Mouse (Mus musculus) induced T-regulatory cell, adult 2 months (primary cell): ENCODE results near the gene Tpst1.

ENCODE experiments used
- DNase-seq: peaks from one replicate; pipeline ENCODE4 v3.0.0-alpha.2; 2012; ENCODE audit warnings: low read depth

Gene Tpst1

DNA sequence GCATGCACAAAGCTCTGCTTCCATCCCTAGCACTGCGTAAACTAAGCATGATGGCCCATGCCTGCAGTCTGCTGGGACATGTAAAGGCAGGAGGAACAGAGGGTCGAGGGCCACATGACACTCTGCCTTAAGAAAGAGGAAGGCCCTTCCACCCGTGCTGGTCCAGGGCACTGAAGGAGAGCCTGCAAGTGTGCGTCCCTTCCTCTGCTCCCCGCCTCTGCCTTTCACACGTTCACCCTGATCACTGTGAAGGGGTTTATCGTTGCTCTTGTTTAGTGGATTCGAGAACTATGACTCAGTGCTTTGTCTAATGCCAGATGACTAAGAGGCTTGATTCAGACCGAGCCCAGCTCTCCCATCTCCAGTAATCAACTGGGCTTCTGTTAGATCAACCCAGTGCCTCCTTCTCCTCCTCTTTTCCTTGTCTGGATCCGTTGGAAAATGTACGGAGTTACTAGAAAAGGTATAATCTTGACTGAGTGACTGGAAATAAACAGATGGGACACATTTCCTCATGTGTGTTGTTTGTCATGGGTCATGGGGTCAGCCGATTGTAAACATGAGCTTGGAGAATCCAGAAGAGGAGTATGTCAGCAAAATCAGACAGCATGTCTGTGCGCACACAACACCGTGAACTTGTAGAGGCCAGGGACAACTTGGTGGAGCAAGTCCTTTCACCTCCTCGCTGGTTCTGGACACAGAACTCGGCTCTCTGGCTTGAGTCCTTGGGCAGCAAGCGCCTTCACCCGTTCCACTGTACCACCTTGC is 16.7 kb downstream of the Tpst1 start:
- DNase-seq = no peak

DNA sequence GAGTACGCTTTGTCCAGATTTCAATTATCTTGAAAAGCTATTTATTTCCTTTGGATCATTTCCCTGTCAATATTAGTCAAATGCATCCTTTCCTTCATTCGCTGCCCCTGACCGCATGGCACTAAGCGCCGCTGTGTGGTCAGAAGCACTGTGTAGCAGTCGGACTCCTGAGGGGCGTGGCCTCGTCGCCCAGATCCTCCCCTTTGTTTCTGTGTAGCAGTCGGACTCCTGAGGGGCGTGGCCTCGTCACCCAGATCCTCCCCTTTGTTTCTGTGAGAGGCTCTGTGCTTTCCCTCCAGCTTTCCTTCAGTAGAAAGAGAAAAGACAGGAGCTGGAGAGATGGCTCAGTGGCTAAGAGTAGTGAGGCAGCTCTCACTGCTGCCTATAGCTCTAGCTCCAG is 23.6 kb downstream of the Tpst1 start:
- no peak for DNase-seq

DNA sequence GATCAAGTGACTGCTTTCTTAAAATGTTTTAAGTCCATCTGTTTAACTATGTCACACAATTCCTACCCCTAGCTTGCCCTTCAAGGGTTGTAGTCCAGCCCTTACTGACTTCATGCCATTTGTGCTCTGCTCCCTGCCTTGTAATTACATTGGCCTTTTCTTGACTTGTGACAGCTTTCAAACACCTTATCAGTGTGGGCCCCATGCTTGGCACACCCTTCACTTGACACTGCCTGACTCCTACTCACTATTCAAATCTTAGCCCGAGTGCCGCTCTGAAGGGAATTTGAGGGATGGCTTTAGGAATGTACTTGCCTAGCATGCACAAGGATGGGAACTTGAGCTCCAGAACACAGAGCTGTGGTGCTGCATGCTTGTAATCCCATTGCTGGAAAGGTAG is 24.7 kb downstream of the Tpst1 start:
- DNase-seq = no peak

DNA sequence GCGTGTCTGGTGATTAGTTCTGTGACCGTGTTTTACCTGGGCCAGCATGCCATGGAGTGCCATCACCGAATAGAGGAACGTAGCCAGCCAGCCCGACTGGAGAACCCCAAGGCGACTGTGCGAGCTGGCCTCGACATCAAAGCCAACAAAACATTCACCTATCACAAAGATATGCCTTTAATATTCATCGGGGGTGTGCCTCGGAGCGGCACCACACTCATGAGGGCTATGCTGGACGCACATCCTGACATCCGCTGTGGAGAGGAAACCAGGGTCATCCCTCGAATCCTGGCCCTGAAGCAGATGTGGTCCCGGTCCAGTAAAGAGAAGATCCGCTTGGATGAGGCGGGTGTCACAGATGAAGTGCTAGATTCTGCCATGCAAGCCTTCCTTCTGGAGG is 28.6 kb downstream of the Tpst1 start:
- DNase-seq = no peak

GRCm38 (mm10) chr5:130109348-130109747 is 36.2 kb downstream of the Tpst1 start:
- DNase-seq = no peak

GRCm38 (mm10) chr5:130110632-130111464 is 37.7 kb downstream of the Tpst1 start:
- DNase-seq = no peak

- DNase-seq = no peak
Measured at GRCm38 (mm10) chr5:130112653-130113052, 39.5 kb downstream of the Tpst1 start.

DNA sequence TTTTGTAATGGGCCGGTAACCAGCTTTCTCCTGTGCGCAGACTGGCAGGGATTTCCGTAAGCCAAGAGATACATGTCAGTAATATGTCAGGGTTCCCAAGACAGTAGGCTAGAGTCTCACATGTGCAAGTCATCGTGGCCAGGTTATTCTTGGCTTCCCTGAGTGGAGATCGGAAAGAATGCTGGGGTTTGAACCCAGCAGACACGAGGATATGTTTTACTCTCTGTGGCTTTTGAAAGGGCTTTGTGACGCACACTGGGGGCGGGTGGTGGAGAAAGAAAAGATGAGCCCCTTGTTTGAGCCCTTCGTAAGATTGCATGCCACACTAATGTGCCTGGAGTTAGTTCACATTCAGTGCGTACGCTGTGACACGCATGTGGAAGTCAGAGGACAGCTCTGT is 43.0 kb downstream of the Tpst1 start:
- DNase-seq = no peak

GRCm38 (mm10) chr5:130116857-130117256 is 43.7 kb downstream of the Tpst1 start:
- no peak for DNase-seq

GRCm38 (mm10) chr5:130117932-130118331 is 44.8 kb downstream of the Tpst1 start:
- DNase-seq = no peak

DNA sequence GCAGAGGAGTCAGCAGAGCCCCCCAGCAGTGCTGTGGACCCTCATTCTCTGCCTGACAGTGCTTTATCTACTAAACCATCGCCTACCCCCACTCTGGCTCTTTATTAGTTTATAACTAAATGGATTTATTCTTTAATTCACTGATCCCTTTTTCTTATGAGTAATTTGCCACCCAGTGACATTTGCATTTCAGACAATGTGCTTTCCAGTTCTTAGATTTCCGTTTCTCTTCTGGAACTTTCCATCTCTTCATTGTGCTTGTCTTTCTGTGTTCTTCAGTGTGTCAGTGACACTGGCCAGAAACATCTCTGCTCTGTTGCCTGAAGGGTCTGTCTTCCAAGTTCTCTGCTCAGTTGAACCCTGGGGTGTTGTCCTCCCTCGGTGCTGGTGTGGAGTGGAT is 46.1 kb downstream of the Tpst1 start:
- no peak for DNase-seq

GRCm38 (mm10) chr5:130120070-130120736 is 47.1 kb downstream of the Tpst1 start:
- DNase-seq = no peak

GRCm38 (mm10) chr5:130120904-130121303 is 47.8 kb downstream of the Tpst1 start:
- no peak for DNase-seq

DNA sequence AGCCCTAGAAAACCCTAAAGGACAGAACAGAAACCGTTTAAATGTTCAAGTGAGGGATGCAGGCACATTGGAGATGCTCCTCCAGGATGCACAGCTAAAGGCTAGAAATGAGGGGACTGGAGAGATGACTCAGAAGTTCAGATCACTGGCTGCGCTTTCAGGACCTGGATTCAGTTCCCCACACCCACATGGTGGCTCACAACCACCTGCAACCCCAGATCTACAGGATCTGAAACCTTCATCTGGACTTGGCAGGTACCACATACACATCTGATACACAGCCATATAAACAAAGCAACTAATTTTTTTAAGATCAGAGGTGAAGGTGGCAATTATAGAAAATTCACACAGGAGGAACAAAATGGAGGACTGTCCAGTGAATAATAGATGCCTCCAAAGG is 49.2 kb downstream of the Tpst1 start:
- DNase-seq = no peak

DNA sequence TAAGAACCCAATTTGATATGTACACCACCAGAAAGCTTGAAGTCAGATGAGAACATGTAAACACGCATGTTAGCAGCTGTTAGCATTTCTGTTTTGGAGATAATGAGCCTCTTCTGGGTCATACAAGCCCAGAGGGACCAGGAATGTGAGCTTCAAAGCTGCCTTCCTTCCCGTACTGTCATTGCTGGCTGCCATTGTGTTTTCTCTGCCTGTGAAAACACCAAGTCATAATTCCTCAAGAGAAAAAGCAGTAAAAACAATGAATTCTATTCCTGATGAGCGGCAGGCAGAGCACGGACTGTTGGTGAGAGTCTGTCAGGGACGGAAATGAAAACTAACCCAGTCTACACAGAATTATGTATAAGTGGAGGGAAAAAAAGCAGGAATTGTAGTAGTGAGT is 51.1 kb downstream of the Tpst1 start:
- DNase-seq = no peak

DNA sequence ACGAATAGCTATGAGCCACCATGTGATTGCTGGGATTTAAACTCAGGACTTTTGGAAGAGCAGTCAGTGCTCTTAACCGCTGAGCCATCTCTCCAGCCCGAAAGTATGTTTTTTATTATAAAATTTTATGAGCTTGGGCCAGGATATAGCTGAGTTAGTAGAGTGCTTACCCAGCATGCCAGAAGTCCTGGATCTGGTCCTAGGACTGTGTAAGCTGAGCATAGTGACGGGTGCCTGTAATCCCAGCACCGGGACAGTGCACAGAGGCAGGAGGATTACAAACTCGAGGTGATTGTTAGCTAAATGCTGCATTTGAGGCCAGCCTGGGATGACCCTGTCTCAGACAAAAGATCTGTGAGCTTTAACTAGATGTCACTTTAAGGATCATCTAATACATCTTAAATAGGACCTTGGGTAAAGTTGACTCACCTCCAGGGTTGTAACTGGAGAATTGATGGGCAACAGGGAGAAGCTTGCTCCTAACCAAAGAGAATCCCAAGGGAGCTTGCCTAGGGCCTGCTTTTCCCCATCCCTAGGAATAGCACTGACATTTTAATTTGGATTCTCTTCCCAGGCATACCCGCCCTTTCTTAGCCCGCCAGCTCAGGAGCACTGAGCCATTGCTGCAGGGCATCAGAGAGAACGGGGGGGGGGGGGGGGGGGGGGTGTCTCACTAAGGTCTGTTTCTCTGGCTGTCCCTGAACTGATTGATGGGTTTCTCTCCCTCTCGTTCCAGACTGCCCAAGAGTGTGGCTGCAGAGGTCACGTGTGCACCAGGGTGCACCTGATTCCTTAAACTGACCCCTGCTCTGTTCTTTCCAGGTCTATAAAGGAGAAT is 55.8 kb downstream of the Tpst1 start:
- DNase-seq = no peak

- peak; percentile 26 for DNase-seq
Measured at GRCm38 (mm10) chr5:130129524-130129793, 56.3 kb downstream of the Tpst1 start.

DNA sequence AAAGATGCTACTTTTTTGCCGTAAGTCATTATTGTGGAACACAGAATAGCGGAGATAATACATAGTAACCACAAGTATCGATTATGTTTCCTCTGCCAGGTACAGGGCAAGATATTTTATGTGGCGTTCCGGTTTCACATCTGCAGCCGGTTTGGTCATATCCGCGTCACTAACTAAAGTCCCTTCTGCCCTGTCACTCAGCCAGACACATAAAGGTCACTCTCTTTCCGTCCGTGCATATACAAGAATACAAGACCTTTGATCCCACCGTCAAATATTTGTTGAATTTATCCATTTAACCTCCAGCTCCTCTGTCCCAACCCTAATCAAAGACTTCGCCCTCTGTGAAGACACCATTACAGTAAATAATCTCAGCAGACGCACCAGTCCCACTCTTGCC is 63.5 kb downstream of the Tpst1 start:
- DNase-seq = no peak

DNA sequence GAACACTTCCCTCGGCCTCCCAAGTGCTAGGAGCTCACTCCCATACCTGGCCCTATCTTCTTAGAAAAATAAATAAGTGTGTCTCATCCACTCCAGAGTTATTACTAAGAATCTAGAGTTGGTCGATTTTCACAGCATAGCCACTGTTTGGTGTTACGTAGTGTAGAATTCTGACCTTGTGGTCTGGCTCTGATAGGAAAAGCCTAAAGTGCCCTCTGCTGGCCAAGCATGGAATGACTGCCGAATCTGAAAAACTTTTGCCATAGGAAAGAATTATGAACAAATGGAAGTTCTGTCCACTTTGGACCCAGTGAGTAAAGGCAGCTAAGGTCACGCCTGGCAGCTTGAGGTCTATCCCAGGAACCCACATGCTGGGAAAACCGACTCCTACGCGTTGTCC is 66.3 kb downstream of the Tpst1 start:
- peak; percentile 87 for DNase-seq

GRCm38 (mm10) chr5:130141138-130141537 is 68.0 kb downstream of the Tpst1 start:
- no peak for DNase-seq

DNA sequence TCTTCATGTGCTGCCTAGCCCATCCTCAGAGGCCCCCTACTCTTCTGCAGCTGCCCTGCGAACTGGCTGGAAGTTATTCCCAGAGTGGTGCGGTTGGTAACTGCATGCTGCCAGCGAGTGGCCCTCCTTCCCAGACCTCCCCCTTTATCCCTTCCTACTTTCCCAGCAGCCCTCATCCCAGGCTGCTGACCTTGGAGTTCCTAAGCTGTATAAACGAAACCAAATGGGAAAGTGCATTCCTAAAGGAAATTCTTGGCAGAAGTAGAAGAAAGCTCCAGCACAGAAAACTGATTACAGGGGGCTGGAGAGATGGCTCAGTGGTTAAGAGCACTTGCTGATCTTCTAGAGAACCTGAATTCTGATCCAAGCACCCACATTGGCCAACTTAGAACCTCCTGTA is 68.9 kb downstream of the Tpst1 start:
- DNase-seq = no peak

GRCm38 (mm10) chr5:130143101-130143500 is 70.0 kb downstream of the Tpst1 start:
- DNase-seq = no peak
